Mouse (Mus musculus): Measurements from ENCODE around the gene Vmn2r51. TPM values are rescaled to one million over a fixed set of nuclear protein-coding genes. Genes with fewer than 3 reads are reported as not detected.
"Not testable (repeated sequence)": the region's sequence is repeated elsewhere in the genome, so short reads cannot be mapped to it uniquely, and the experiment has no call there.

Gene Vmn2r51
- not detected in 2 replicates for polyA plus RNA-seq (2012; rRNA removed)

DNA sequence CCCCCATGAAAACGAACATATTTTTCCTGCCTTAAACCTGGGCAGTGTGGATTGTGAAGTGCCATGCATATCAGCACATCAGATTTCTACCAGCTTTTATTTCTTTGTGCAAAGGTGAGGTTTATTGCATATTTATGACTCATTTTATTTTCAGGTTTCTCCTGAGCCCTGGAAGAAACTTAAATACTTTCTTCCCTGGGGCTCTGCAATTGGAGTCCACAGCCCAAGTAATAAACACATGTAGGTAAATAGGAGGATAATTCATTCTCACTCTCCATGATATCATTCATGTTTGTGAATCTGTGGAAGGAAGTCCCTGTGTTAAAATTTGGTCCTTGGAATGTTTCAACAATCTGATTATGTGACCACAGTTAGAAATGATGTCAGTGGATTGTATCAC lies at the start of gene Vmn2r51:
Gene Vmn2r51, minus strand, starts transcription at position 101 of the 400 bp plus-strand sequence.
- not testable (repeated sequence) for H3K27me3 ChIP-seq (ENCODE audit: control insufficient read depth, insufficient read depth, low read length); H3K4me1 ChIP-seq (ENCODE audit: control insufficient read depth, insufficient read depth, low read length); H3K4me3 ChIP-seq (ENCODE audit: control insufficient read depth, low read depth, low read length); H3K36me3 ChIP-seq (ENCODE audit: control insufficient read depth, insufficient read depth, low read length); H3K27ac ChIP-seq (ENCODE audit: control insufficient read depth, insufficient read depth, low read depth, low read length)

DNA sequence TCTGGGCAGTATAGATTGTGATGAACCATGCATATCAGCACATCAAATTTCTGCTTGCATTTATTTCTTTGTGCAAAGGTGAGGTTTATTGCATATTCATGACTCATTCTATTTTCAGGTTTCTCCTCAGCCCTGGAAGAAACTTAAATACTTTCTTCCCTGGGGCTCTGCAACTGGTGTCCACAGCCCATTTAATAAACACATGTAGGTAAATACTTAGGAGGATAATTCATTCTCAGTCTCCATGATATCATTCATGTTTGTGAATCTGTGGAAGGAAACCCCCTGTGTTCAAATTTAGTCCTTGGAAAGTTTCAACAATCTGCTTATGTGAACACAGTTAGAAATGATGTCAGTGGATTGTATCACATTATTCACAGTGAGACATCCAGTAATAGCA lies 52.3 kb downstream of the Vmn2r51 start, which contains the start of gene Vmn2r50:
Gene Vmn2r50, minus strand, starts transcription at position 101 of the 400 bp plus-strand sequence.
- H3K4me1 ChIP-seq (ENCODE audit: control insufficient read depth, insufficient read depth, low read length); H3K4me3 ChIP-seq (ENCODE audit: control insufficient read depth, low read depth, low read length); H3K27ac ChIP-seq (ENCODE audit: control insufficient read depth, insufficient read depth, low read depth, low read length); H3K36me3 ChIP-seq (ENCODE audit: control insufficient read depth, insufficient read depth, low read length); H3K27me3 ChIP-seq (ENCODE audit: control insufficient read depth, insufficient read depth, low read length): not testable (repeated sequence)

Other genes with a start within 250 kb of the Vmn2r51 start
- gene Vmn2r48, start 152.2 kb downstream of the Vmn2r51 start, polyA plus RNA-seq (2012; rRNA removed) = not detected in 2 replicates
- gene Vmn2r49, start 113.5 kb downstream of the Vmn2r51 start, polyA plus RNA-seq (2012; rRNA removed) = not detected in 2 replicates
- not detected in 2 replicates for gene Vmn2r50, start 52.4 kb downstream of the Vmn2r51 start, polyA plus RNA-seq (2012; rRNA removed)
- not detected in 2 replicates for gene Vmn2r52, start 70.8 kb upstream of the Vmn2r51 start, polyA plus RNA-seq (2012; rRNA removed)
- 0.04 and 0.05 TPM in 2 replicates for gene Vmn1r66, start 172.3 kb upstream of the Vmn2r51 start, polyA plus RNA-seq (2012; rRNA removed)

Measured in testis, adult 2 months (tissue).